Mouse (Mus musculus) MEL (cell line): Measurements from ENCODE around the gene Kap.

ENCODE experiments used
- CHD2 ChIP-seq: IDR thresholded peaks from 2 replicates; pipeline ENCODE4 v1.6.1; 2011; ENCODE audit warnings: low read length, improper control_type of control experiment
- CTCF ChIP-seq, 3 experiments: IDR thresholded peaks in 2 of 3; conservative IDR thresholded peaks in 1 of 3; 2 replicates each; pipeline ENCODE4 v1.5.1; 2011 to 2012; ENCODE audit warnings: low read length in 3 of 3, low read depth in 2 of 3, mild to moderate bottlenecking in 2 of 3, improper control_type of control experiment in 1 of 3, inconsistent platforms in 1 of 3, mixed read lengths in 1 of 3, moderate library complexity in 1 of 3; ENCODE audit not compliant: control insufficient read depth in 1 of 3, insufficient read depth in 1 of 3, poor library complexity in 1 of 3, severe bottlenecking in 1 of 3
- EP300 ChIP-seq, 2 experiments: IDR thresholded peaks; 2 replicates each; pipeline ENCODE4 v1.6.1; 2011; ENCODE audit warnings: improper control_type of control experiment in 2 of 2, low read length in 2 of 2, low read depth in 1 of 2, mild to moderate bottlenecking in 1 of 2
- ETS1 ChIP-seq: IDR thresholded peaks from 2 replicates; pipeline ENCODE4 v1.6.1; 2012; ENCODE audit warnings: low read depth, mild to moderate bottlenecking, inconsistent platforms, low read length, improper control_type of control experiment, moderate library complexity
- GATA1 ChIP-seq: IDR thresholded peaks from 2 replicates; pipeline ENCODE4 v1.6.1; 2011; ENCODE audit warnings: low read depth, low read length, improper control_type of control experiment
- JUND ChIP-seq: IDR thresholded peaks from 2 replicates; pipeline ENCODE4 v1.6.1; 2011; ENCODE audit warnings: low read depth, mild to moderate bottlenecking, improper control_type of control experiment, low read length
- MAFK ChIP-seq: IDR thresholded peaks from 2 replicates; pipeline ENCODE4 v1.6.1; 2011; ENCODE audit warnings: low read depth, mild to moderate bottlenecking, low read length, improper control_type of control experiment, borderline replicate concordance
- MAX ChIP-seq: IDR thresholded peaks from 2 replicates; pipeline ENCODE4 v1.6.1; 2011; ENCODE audit warnings: low read length, improper control_type of control experiment
- MAZ ChIP-seq: IDR thresholded peaks from 2 replicates; pipeline ENCODE4 v1.6.1; 2012; ENCODE audit warnings: low read depth, mild to moderate bottlenecking, inconsistent platforms, low read length, improper control_type of control experiment
- POLR2A ChIP-seq, 2 experiments: IDR thresholded peaks; 2 replicates each; pipeline ENCODE4 v1.6.1; 2011 to 2012; ENCODE audit warnings: low read length in 2 of 2, mild to moderate bottlenecking in 2 of 2, control low read depth in 1 of 2, improper control_type of control experiment in 1 of 2, low read depth in 1 of 2, moderate library complexity in 1 of 2; ENCODE audit not compliant: control insufficient read depth in 1 of 2, insufficient read depth in 1 of 2, poor library complexity in 1 of 2

- TF ChIP-seq CTCF (IDR thresholded peaks at IDR 0.05 in 2 of 3, conservative IDR thresholded peaks at IDR 0.05 in 1 of 3; ENCODE audit: control insufficient read depth in 1 of 3, insufficient read depth in 1 of 3, low read depth in 2 of 3, low read length in 3 of 3, poor library complexity in 1 of 3, severe bottlenecking in 1 of 3): no peak
- TF ChIP-seq EP300 (IDR thresholded peaks at IDR 0.05; ENCODE audit: low read depth in 1 of 2, low read length in 2 of 2): no peak
- no peak for TF ChIP-seq MAFK
- TF ChIP-seq MAZ: no peak
- TF ChIP-seq CHD2: no peak
- TF ChIP-seq JUND: no peak
- no peak for TF ChIP-seq GATA1
- TF ChIP-seq POLR2A (IDR thresholded peaks at IDR 0.05; ENCODE audit: control insufficient read depth in 1 of 2, insufficient read depth in 1 of 2, low read depth in 1 of 2, low read length in 2 of 2, poor library complexity in 1 of 2): no peak
- no peak for TF ChIP-seq MAX
- no peak for TF ChIP-seq ETS1
Measured at GRCm38 (mm10) chr6:133883446-133883985, 30.0 kb upstream of the Kap start.
